Mouse (Mus musculus) liver, adult (tissue): ENCODE results near the gene Ifna14.
"Not testable (repeated sequence)": the region's sequence is repeated elsewhere in the genome, so short reads cannot be mapped to it uniquely, and the experiment has no call there.

Experiments used
- GATA4 ChIP-seq: IDR thresholded peaks from 2 replicates; pipeline ENCODE4 v1.6.1; 2014; ENCODE audit warnings: mild to moderate bottlenecking, low read length; ENCODE audit not compliant: insufficient replicate concordance

Ifna14 gene

DNA sequence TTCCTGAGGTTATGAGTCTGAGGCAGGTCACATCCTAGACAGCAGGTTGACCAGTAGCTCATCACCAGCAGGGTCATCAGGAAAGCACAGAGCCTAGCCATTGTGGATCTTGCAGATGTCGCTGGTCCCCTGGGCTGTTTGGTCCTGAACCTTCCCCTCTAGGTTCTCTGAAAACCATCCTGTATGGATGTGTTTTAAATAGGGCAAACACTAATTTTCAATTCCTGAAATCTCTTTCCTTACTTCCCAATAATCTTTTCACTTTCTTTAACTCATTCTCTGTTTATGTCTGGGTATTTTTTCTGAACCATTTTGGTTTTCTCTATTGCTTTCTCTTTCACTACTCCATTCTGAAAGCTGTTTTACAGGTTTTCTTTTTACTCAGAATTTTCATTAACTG is at the start of gene Ifna14:
Ifna14 (minus strand) TSS at position 101 of the 400 bp plus-strand sequence.
- no peak for TF ChIP-seq GATA4

DNA sequence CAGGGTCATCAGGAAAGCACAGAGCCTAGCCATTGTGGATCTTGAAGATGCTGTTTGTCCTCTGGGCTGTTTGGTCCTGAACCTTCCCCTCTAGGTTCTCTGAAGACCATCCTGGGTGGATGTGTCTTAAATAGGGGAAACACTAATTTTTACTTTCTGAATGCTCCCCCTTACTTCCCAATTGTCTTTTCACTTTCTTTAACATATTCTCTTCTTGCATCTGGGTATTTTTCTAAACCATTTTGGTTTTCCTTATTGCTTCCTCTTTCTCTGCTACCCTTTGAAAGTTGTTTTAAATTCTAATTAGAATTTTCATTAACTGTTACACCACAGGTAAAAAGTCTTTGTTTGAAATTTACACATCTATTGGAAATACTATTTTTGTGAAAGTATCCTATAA is 31.7 kb upstream of the Ifna14 start, which contains the start of gene Ifna12:
Ifna12 (minus strand) TSS at position 101 of the 400 bp plus-strand sequence.
- TF ChIP-seq GATA4: no peak

DNA sequence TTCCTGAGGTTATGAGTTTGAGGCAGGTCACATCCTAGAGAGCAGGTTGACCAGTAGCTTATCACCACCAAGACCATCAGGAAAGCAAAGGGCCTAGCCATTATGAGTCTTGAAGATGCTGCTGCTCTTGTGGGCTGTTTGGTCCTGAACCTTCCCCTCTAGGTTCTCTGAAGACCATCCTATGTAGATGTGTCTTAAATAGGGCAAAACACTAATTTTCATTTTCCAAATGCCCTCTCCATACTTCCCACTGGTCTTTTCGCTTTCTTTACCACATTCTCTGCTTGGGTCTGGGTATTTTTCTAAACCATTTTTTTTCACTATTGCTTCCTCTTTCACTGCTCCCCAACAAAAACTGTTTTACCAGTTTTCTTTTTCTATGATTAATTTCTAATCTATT is 20.7 kb upstream of the Ifna14 start, which contains the start of gene Ifna9:
Ifna9 (minus strand) TSS at position 101 of the 400 bp plus-strand sequence.
- no peak for TF ChIP-seq GATA4

DNA sequence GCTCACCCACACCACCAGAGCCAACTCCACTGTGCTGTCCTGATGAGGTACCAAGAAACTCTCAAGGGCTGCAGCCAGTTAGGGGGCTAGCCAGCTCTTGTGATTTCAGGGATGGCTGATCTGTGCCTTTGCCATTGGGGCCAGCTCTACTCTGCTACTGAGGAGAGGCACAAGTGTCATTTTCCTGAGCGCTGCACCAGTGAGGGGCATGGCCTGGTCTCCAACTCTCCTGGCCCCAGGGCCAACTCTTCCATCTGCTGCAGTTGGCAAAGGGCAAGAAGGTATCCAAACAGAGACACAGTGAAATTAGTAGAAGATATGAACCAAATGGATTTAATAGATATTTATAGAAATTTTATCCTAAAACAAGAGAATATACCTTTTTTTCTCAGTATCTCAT is 9.8 kb downstream of the Ifna14 start:
- no peak for TF ChIP-seq GATA4

DNA sequence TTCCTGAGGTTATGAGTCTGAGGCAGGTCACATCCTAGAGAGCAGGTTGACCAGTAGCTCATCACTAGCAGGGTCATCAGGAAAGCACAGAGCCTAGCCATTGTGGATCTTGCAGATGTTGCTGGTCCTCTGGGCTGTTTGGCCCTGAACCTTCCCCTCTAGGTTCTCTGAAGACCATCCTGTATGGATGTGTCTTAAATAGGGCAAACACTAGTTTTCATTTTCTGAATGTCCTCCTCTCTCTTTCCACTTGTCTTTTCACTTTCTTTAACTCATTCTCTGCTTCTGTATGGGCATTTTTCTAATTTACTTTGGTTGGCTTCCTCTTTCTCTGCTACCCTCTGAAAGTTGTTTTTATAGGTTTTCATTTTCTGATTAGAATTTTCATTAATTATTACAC is 13.5 kb downstream of the Ifna14 start, which contains the start of gene Ifna15:
Ifna15 (minus strand) TSS at position 101 of the 400 bp plus-strand sequence.
- TF ChIP-seq GATA4: not testable (repeated sequence)

DNA sequence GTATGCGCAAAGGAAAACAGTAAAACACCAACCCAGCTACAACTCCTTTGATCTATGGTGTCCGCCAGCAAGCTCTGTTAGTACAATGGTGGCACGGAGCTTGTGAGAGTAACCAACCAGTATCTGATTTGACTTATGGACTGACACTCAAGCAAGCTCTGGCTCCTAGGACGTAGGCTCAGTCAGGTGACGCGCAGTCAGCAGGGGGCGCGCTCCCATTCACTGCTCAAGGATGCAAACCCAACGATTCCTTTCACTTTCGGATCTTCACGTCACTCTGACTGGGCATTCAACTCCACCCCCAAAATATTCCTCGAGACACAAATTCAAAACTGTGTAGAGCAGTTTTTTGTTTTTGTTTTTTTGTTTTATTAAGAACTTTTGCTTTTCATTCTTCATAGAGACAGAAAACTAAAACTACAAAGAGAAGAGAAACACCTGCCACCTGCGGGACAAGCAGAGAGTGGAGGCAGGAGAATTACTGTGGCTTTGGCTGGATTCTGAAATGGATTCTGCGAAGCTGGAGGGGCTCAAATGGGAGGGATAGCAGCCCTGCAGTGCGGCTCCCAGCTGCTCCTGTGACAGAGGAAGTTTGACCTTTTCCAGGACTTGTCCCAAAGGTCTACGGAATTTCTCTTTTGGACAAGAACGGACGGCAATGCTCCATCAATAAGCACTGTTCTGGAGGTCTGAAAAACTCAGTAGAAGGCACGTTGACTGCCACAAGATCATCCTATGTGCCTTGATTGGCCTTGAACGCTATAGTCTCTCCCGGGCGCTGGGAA is 21.2 kb downstream of the Ifna14 start:
- TF ChIP-seq GATA4: no peak

DNA sequence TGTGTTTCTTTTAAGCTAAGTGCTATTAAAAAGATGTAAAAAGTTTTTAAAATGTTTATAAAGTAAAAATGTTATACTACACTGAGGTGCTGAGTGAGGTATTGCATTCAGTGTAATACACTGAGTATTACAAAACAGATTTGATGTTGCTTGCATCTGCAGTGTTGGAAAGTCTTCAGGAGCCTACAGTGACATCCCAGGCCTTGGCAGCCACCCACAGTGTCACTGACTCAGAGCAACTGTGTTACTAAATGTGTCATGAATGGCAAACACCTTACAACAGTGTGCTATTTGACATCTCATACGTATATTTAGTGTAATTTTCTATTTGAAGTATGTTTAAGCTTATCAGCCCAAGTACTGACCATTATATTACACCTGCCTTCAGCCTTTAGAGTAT is 23.6 kb downstream of the Ifna14 start:
- TF ChIP-seq GATA4: no peak

DNA sequence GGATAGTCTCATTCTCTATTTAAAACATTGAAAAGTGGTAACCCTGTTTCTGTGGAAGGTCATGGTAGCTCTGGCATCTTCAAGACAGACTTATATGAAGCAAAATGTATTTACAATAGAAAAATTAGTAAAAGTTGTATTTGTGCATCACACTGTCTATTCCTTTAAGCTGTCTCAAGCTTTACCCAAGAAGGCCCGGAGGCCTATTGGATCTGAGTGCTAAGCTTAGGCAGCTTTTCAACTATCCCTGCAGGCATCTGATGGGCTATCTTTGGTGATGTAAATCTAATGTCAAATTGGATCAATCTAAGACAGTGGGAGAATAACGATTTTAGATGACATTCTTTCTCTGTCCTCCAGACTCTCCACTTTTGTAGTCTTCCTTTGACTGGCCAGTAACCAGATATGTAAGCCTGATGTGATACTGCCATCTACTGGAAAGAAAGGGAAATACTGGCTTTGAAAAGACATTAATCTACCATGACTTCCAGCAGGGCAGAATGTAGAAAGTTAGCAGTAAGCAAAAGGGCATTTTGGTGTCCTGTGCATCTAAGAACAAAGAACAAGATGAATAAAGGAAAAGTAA is 27.9 kb downstream of the Ifna14 start:
- TF ChIP-seq GATA4: no peak

DNA sequence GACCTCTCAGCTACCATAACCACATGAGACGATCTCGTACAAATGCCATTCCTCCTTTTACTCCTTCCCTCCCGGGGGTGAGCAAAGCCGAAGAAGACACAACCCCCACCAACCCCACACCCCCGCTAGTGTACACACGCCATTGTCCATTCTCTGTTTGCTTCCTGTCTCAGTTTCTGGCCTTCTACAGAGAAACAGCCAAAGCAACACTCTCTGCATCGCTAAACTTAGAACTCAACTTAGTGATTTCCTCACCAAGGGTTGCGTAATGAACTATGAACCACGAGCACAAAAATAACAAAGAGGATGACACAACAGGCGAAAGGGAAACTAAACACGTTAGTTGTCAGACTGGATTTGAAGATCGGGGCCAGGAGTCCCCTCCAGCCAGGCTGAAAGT is 34.3 kb downstream of the Ifna14 start:
- no peak for TF ChIP-seq GATA4

DNA sequence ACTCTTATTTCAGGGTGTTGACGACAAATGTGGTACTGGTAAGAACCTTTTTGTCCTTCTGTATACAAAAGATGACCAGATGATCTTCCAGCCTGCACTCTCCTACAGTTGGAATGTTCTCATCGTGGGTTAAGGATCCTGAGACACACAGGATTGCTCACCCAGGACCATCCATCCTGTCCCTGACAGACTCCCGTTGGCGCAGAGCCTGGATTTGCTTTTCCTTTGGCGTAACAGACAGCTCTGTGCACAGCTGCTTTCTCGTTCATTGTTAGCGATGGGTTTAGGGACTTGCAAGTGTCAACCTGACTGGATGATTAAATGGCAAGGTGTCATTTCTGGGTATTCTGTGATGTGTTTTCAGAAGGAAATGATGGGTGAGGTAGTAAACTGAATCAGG is 35.0 kb downstream of the Ifna14 start:
- TF ChIP-seq GATA4: no peak

DNA sequence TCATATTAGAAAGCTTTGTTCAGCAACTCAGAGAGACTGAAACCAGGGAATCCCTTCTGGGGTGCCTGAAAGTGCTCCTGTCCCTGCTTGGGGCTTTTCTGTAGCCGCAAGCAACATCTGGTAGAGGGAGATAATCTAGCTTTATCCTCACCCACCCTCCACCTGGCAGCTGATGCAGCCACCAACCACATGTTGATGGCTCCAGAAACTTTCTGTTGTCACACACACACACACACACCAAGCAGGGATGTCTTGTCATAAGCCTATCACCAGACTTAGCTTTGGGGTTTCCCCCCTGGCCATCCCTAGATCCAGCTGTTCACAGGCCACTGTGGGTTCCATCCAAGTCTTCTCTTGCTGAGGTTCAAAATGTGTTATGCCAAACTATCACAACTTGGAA is 35.9 kb downstream of the Ifna14 start:
- no peak for TF ChIP-seq GATA4

DNA sequence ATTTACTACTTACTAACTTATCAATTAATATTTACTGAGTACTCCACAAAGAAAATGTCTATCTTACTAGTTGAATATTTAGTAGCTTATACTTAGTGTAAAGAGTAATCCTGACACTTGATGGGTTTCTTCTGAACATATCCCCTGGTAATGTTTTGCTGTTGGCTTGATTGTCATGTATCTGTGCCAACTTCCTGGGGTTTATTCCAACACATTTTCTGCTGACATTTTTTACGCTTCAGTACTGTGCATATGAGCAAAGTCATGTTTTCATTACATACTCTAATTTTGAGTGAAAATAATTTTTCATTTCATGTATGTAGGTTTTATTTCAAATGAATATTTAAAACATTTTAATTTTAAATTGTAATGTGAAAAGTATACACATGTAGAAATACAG is 36.7 kb downstream of the Ifna14 start:
- TF ChIP-seq GATA4: no peak

DNA sequence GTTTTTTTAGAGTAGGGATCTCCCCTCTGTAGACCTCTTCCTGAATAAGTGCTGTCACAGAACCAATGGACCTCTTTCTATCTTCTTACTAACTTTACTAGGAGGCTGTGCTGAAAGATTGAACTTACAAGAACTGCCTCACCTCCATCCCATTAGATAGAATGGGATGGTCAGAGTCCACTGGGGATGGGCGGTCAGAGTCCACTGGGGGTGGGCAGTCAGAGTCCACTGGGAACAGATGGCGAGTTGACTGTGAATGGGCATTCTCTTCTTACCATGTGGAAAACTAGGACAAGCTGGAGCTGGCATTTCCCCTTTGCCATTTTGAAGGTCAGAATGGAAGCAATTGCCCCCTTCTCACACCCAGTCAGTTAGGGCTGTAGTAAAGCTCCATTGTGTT is 38.1 kb downstream of the Ifna14 start:
- TF ChIP-seq GATA4: no peak

DNA sequence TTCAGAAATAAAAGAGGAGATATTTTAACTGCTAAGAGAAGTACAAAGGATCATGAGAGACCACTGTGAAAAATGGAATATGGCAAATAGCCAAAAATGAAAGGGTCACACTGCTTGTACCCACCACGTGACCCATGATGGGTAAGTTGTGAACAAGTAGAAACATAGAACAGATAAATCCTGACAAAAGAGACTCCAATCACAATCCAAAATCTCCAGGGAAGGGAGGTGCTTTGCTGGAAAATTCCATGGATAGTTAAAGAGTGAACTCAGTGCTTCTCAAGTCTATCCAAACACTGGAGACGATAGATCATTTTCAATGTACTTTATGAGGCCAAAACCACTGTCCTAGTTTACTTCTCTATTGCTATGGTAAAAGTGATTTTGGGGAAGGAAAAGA is 40.7 kb downstream of the Ifna14 start:
- TF ChIP-seq GATA4: no peak

DNA sequence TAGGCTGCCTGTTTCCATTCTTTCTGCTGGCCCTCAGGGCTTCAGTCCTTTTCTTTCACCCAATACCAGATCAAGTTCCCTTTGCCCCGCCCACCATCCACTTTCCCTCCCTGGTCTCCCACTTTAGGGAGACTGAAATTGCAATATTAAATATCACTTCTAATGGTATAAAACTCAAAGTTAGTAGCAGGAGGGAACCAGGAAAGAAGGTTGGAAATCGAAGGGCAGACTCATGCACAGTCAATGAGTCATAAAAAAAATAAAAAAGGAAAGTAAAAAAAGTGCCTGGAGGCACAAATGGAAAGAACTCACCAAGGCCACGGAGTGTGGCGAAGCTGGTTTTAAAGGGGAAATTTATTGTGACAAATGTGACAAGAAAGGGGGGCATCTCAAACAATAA is 41.3 kb downstream of the Ifna14 start:
- TF ChIP-seq GATA4: no peak

DNA sequence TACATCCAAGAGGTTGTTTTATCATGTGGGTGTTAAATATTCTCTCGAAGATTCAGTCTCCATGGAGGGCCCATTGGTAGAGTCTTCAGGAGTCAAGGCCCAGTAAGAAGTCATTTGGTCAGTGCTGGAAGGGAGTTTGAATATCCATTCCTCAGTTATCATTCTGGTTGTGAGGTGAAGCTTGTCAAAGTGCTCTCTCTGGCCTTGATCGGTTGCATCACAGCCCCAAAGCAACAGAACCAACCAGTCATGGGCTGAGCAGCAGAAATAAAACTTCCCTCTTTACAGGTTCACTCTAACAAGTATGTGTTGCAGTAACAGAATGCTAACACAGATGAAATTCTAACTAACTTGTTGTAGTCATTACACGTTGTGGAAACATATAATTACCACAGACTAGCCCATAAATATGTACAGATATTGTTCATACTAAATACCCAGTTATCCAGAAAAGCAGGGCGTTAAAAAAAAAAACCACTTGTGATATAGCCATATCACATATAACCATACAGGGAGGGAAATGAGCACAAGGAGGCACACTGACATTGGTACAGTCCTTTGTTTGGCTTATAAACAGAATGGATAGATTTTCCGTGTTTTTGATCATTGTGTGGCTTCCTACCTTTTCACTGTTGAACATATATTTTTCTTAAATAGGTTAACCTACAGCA is 45.1 kb downstream of the Ifna14 start:
- TF ChIP-seq GATA4: no peak
